Mouse (Mus musculus): ENCODE measurements around the gene Lman1l. TPM values are rescaled to one million over a fixed set of nuclear protein-coding genes. Genes with fewer than 3 reads are reported as not detected.

Gene Lman1l
- total RNA-seq, 2 experiments from 2014 or later: not detected

DNA sequence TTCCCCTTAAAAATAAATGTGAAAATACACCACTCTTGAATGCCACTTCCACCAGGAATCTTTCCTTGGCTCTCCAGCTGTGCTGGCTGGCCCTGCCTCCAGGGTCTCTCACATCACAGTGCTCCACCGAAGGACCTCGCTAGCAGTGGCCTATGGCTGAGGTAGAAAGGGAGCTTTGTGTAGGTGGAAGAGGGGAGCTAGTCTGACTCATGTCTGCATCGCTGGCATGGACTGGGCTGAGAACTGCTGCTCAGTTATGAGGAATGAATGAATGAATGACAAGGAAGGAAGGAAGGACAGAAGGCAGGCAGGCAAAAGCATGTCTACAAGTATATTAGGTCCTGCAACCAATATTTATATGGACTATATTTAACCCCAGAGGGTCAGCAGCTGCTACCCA, 16.7 kb upstream of the Lman1l start:
- intact Hi-C loops (cut with DNase I): no loop called here
- Histone ChIP-seq H3K27ac (peak overlapping the region; percentile 63), H3K4me3 (no peak overlapping the region)
- no peak for TF ChIP-seq CTCF (IDR thresholded peaks at IDR 0.05)
- DNase-seq (ENCODE audit: extremely low spot score in 1 of 2, low spot score in 2 of 2): no peak

DNA sequence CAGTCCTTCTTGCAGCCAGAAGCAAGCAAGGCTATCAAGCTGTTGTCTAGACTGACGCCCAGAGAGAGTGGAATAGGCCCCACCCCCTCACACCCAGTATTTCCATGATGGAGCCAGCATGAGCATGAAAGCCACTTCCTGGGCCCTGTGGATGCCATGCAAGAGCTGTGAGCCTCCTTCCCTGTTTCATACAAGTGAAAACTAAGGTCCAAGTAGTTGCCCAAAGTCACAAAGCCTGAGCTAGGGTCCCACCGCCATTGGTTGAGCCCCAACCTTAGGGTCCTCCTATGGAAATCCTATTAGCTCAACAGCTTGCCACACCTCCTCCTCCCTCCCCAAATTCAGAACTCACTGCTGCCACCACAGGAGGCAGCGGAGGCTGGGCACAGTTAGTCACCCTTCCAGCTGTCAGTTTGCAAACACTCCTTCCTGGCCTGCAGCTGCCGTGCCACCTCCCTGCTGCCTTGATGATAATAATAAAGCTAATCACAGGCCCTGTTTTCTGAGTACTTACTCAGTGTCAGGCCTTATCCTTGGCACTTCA, 13.0 kb upstream of the Lman1l start:
- no peak overlapping the region for H3K27ac ChIP-seq
- DNase-seq (ENCODE audit: extremely low spot score in 1 of 2, low spot score in 2 of 2): peak; percentile 49
- intact Hi-C loops (cut with DNase I): no loop called here
- TF ChIP-seq CTCF (IDR thresholded peaks at IDR 0.05): peak; percentile 43
- no peak overlapping the region for H3K4me3 ChIP-seq

DNA sequence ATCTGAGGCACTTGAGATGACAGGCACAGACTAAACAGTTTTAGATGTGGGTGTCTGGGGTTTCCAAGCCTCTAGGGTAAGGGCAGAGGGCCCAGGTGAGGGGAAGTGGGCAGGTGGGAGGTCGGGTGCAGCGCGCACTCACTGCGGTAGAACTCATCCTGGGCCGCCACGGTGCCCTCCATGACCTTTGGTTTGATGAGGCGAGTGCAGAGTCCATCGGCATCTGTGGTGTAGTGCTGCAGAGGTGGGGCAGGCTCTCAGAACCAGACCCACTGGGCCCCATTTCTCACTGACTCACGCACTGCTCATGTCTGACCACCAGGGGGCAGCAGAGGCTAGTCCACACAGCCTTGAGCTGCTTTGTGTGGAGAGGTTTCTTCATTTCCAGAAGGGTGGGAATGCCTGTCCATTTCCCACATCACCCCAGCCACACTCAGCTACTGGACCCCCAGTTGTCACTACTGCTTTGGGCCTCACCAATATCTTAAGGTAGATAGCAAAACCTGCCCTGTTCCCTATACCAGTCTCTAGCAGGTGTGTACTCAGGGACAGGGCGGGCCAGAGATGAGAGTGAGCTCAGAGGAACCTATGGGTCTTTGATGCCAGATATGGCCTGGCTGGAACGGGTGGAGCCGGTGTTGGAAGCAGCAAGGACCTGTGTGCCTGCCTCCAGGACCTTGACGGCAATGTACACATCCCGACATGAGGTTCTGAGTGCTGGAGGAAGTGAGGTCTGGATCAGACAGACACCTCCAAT, 8.7 kb upstream of the Lman1l start:
- Histone ChIP-seq H3K27ac (no peak overlapping the region), H3K4me3 (no peak overlapping the region)
- peak; percentile 99 for TF ChIP-seq CTCF (IDR thresholded peaks at IDR 0.05)
- DNase-seq (ENCODE audit: extremely low spot score in 1 of 2, low spot score in 2 of 2): peak; percentile 69 to 85
- intact Hi-C loops (cut with DNase I): loop anchor here (1.0 kb wide), 1 partner anchor 26 kb away; no protein-coding TSS in a partner anchor

DNA sequence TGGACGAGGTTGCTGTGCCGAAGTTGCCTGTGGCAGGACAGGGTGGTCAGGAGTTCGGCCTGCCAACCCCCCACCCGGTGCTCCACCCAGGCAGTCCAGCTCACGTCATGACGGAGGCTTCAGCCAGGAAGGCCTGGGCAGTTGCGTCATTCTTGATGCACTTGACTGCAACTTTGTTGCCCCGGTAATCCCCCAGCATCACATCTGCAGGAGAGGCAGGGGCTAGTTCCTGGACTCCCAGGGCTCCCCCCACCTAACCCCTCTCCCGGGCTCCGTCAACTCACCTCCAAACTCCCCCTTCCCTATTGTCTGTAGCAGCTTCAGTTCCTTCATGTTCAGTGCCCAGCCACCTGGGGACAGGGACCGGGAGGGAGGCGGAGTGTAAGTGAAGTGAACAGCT, 8.1 kb upstream of the Lman1l start:
- intact Hi-C loops (cut with DNase I): loop anchor here (1.0 kb wide), 1 partner anchor 27 kb away; no protein-coding TSS in a partner anchor
- DNase-seq (ENCODE audit: extremely low spot score in 1 of 2, low spot score in 2 of 2): no peak
- Histone ChIP-seq H3K27ac (no peak overlapping the region), H3K4me3 (no peak overlapping the region)
- no peak for TF ChIP-seq CTCF (IDR thresholded peaks at IDR 0.05)

DNA sequence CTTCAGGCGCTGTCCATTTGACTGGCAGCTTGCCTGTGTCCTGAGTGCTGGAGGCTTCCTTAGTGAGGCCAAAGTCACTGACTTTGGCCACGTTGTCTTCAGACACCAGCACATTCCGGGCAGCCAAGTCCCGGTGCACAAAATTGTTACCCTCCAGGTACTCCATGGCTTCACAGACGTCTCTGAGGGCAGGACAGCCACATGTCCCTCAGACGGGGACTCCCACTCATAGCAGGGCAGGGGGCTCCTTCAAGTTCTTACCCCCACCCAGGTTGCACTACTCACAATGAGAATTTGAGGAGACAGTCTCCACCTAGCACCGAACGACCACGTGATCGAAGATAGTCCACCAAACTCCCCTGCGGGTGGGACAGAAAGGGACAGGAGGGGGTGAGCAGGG, 7.3 kb upstream of the Lman1l start:
- no peak for TF ChIP-seq CTCF (IDR thresholded peaks at IDR 0.05)
- Histone ChIP-seq H3K27ac (no peak overlapping the region), H3K4me3 (no peak overlapping the region)
- DNase-seq (ENCODE audit: extremely low spot score in 1 of 2, low spot score in 2 of 2): no peak
- intact Hi-C loops (cut with DNase I): no loop called here

DNA sequence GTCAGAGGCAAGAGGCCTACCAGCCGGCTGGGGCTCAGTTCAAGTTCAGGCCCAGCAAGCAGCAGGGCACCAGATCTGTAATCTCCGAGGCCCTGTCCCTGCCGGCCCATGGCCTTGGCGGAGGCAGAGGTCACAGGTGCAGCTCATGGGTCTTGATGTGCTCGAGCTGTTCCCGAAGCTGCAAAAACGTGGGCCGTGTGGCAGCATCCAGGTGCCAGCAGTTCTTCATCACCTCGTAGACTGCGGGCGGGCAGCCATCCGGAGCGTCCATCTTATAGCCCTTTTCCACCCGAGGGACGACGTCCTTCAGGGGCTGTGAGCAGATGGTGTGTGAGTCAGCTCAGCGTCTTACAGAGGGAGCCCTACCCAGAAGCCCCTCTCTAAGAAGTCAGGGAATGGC, 6.6 kb upstream of the Lman1l start:
- intact Hi-C loops (cut with DNase I): no loop called here
- H3K4me3 ChIP-seq: no peak overlapping the region
- no peak for DNase-seq (ENCODE audit: extremely low spot score in 1 of 2, low spot score in 2 of 2)
- no peak for TF ChIP-seq CTCF (IDR thresholded peaks at IDR 0.05)
- no peak overlapping the region for H3K27ac ChIP-seq

DNA sequence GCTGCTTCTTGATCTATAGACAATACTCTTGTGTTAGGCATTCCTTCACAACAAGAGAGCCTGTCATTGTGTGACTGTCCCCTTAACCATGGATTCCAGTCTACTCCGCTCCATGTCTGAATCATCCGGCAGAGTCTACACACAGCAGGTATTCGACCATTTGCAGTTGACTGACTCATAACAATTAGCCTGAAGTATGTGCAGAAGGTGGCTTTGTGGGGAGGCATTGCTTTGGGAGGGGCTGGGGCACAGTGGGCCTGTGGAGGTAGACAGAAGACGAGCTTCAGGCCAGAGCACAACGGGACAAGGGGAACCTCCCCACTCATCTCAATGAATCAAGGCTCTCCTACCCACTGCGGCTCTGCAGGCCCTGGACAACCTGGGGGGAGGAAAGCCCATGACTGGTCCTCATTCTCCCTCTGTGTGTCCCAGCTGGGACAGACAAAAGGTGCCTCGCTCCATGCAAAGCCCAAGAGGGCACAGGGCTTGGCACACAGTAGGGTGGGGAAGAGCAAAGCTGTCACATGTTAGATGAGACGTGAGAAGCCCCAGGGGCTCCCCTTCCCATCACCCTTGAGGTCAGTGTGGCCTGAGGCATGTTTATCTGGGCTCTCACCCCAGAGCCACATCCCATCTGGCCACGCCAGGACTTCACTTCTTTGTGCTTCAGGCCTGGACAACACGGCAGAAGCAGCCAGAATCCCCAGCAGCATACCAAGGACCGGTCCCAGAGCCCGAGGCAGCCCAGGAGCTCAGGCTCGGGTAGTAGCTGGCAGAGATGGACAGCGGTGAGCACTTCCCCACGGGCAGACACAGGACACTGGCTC, 5.3 kb upstream of the Lman1l start:
- H3K4me3 ChIP-seq: no peak overlapping the region
- no peak overlapping the region for H3K27ac ChIP-seq
- no peak for DNase-seq (ENCODE audit: extremely low spot score in 1 of 2, low spot score in 2 of 2)
- intact Hi-C loops (cut with DNase I): no loop called here
- no peak for TF ChIP-seq CTCF (IDR thresholded peaks at IDR 0.05)

DNA sequence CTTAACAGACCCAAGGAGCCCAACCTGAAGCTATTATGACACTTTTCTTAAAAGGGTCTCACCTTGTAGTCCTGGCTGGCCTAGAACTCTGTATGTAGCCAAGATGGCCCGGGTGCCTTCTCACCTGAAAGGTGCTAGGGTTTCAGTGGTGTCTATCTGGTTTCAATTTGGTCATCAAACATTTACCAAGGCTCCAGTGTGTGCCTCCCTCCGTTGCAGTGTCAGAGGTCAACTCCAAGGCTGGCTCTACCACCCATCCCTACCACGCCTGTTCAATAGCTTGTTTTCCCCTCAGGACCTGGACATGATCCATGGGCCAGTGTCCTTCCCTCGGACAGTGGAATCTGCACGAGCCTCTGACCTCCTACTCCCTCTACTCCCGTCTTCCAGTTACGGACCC, 3.7 kb upstream of the Lman1l start:
- Histone ChIP-seq H3K27ac (no peak overlapping the region), H3K4me3 (no peak overlapping the region)
- intact Hi-C loops (cut with DNase I): no loop called here
- DNase-seq (ENCODE audit: extremely low spot score in 1 of 2, low spot score in 2 of 2): no peak
- TF ChIP-seq CTCF (IDR thresholded peaks at IDR 0.05): no peak

DNA sequence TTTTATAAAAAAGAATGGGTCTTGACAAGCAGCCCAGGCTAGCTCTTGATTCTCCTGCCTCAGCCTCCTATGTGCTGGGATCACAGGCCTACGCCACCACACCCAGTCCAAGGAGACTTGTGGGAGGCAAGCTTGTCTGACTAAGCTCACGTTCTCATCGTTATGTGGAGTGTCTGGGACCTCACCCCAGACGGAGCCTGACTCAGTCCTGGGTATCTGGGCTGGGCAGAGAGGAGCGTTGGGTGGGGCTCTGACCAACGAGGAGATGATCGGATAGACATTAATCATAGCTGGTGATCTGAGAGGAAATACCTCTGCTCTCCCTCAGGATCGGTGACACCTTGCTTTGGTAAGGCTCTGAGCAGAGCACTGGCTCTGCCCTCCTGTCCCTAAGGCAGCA, 1.7 kb downstream of the Lman1l start:
- no peak for DNase-seq (ENCODE audit: extremely low spot score in 1 of 2, low spot score in 2 of 2)
- TF ChIP-seq CTCF (IDR thresholded peaks at IDR 0.05): no peak
- intact Hi-C loops (cut with DNase I): no loop called here
- no peak overlapping the region for H3K4me3 ChIP-seq
- H3K27ac ChIP-seq: no peak overlapping the region

DNA sequence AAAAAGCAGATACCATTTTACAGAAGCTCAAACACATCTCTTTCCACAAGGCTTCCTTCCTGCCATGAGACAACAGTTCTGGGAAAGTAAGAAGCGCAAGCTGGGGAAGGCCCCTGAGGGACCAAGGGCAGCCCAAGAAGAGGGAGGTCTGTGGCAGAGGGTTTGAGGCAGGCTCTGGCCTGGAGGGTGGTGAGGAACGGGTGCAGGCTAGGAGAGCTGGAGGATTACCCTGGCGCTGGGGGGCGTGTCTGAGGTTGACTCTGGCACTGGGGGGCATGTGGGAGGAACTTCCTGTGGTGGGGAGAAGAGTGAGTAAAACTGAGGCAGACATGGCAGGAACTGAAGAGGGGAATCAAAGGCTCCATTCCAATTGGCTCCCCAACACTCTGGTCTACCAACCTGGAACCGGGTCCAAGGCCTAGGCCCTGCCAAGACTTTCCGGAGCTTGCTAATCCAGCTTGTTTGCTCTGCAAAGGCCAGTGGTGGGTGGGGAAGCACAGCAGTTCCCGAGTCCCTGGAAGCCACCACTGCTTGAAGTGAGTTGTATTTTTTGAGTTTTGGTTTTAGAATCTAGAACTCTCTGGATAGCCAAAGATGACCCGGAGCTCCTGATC, 2.9 kb downstream of the Lman1l start:
- no peak for TF ChIP-seq CTCF (IDR thresholded peaks at IDR 0.05)
- Histone ChIP-seq H3K27ac (no peak overlapping the region), H3K4me3 (no peak overlapping the region)
- intact Hi-C loops (cut with DNase I): no loop called here
- DNase-seq (ENCODE audit: extremely low spot score in 1 of 2, low spot score in 2 of 2): no peak

DNA sequence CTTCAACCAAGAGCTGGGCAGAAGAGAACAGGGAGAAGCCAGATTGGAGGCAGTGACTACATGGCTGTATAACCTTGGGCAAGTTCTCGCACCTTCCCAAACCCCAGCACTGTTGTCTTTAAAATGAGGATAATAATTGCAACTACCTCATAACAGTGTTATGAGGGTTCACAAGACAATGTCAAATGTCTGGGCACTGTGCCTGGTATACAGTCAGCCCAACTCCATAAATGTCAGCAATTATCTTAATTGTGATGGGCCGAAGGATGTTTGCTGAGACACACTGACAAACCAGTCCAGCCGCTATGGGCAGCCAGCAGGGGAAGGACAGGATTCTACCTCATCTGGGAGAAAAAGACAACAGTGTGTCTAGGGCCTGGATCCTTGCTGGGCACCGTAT, 5.8 kb downstream of the Lman1l start:
- intact Hi-C loops (cut with DNase I): no loop called here
- no peak for TF ChIP-seq CTCF (IDR thresholded peaks at IDR 0.05)
- H3K27ac ChIP-seq: no peak overlapping the region
- no peak overlapping the region for H3K4me3 ChIP-seq
- DNase-seq (ENCODE audit: extremely low spot score in 1 of 2, low spot score in 2 of 2): no peak

DNA sequence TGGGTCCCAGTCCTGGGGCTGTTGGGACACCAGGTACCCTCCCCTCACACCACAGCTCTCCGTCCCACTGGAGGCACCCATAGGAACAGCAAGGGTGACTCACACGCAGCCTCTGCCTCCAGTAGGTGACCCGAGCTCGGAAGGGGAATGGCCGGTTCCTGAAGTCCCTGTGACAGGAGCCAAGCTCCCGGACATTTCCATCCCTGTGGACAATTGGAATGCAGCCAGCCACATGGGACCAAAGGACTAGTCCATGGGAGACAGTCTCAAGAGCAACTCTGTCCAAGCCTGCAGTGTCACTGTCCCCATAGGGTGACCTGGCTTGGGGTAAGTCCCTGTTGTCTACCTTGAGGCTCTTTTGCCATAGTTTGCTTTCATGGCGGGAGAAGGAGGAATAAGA, 6.6 kb downstream of the Lman1l start:
- no peak for TF ChIP-seq CTCF (IDR thresholded peaks at IDR 0.05)
- H3K27ac ChIP-seq: no peak overlapping the region
- H3K4me3 ChIP-seq: no peak overlapping the region
- DNase-seq (ENCODE audit: extremely low spot score in 1 of 2, low spot score in 2 of 2): no peak
- intact Hi-C loops (cut with DNase I): no loop called here

Measured in left cerebral cortex, adult 2 months (tissue).